In genomic region chr2:77781390-77781789, GRCm38 (mm10) we compare ENCODE assay signal across 31 mouse cellular contexts. TPM values are rescaled to one million over a fixed set of nuclear protein-coding genes. Genes with fewer than 3 reads are reported as not detected.
A peak's percentile ranks its signal among the peaks of the same experiment; 100 is the strongest.
DNase-seq lines count a peak whose midpoint lies in the region; ATAC-seq and TF ChIP-seq lines count a peak whose summit lies in the region.
"Had no signal": no experiment of that assay in that cellular context is flagged by ENCODE, and none has a peak within 500 bp of the region (broad histone marks: within the 10 kb centered on the region; RNA-seq: fewer than 3 reads in every experiment).

No protein-coding gene starts in this region.

- H3K36me3 ChIP-seq in embryonic facial prominence, embryonic 14.5 days (ENCODE audit: control insufficient read depth, insufficient read depth, low read length): no peaks in the 10 kb centered on the region
- no peaks in the 10 kb centered on the region for H3K36me3 ChIP-seq in embryonic facial prominence, embryonic 10.5 days (replicated peaks)
- H3K36me3 ChIP-seq in kidney, postnatal 0 days (ENCODE audit: insufficient read depth, low read length): no peaks in the 10 kb centered on the region
- H3K36me3 ChIP-seq in lung, embryonic 16.5 days (ENCODE audit: control insufficient read depth, insufficient read depth, low read length): no peaks in the 10 kb centered on the region
- H3K36me3 ChIP-seq: embryonic facial prominence, embryonic 15.5 days; heart, embryonic 13.5 days; hindbrain, embryonic 12.5 days; limb, embryonic 13.5 days; midbrain, embryonic 15.5 days; neural tube, embryonic 13.5 days had no signal

- no peak for TF ChIP-seq CTCF in kidney, postnatal 0 days (IDR thresholded peaks at IDR 0.05; ENCODE audit: low read depth)

- no peak for ATAC-seq in embryonic facial prominence, embryonic 14.5 days (ENCODE audit: low read depth)
- no peak for ATAC-seq in kidney, postnatal 0 days (replicated peaks; ENCODE audit: low FRiP score, low read depth)
- ATAC-seq in lung, embryonic 16.5 days (ENCODE audit: low read depth): peak; percentile 54
- ATAC-seq: forebrain, embryonic 14.5 days; inflammation-experienced regulatory T-cells, adult 6 months; midbrain, embryonic 15.5 days had no signal

- peak; percentile 55 for DNase-seq in embryonic facial prominence, embryonic 14.5 days (ENCODE audit: low spot score)
- DNase-seq in embryonic facial prominence, embryonic 10.5 days (ENCODE audit: low spot score): no peak
- DNase-seq in kidney, postnatal 0 days (ENCODE audit: low spot score): peak; percentile 40
- DNase-seq in kidney, postnatal 14 days: no peak
- no peak for DNase-seq in lung, postnatal 14 days
- peak; percentile 13 for DNase-seq in skeletal muscle tissue, adult 2 months (ENCODE audit: low read depth, low spot score)
- DNase-seq in urinary bladder, postnatal 25 days (ENCODE audit: low spot score): no peak
- DNase-seq: adrenal gland, postnatal 10 days; cerebellum, adult 18-20 months; cerebellum, postnatal 36 days; embryo, embryonic 11 days; gastrocnemius, postnatal 10 days; heart, adult 2 months; heart, postnatal 14 days; lung, postnatal 4 days; retina, postnatal 1 day; right cerebral cortex, postnatal 25 days; thymus, adult 2 months; thymus, postnatal 4 days had no signal

- 0 out of 2 replicates have a peak, but pooled peaks cover 6% of the 10 kb centered on the region for H3K4me1 ChIP-seq in embryonic facial prominence, embryonic 14.5 days (ENCODE audit: control insufficient read depth, insufficient read depth, low read length)
- peaks cover 16% of the 10 kb centered on the region for H3K4me1 ChIP-seq in embryonic facial prominence, embryonic 10.5 days
- H3K4me1 ChIP-seq in kidney, postnatal 0 days (replicated peaks; ENCODE audit: insufficient read depth, low read length): no peaks in the 10 kb centered on the region
- H3K4me1 ChIP-seq in lung, embryonic 16.5 days (replicated peaks; ENCODE audit: control insufficient read depth, insufficient read depth, low read length): 0 out of 2 replicates have a peak, but pooled peaks cover 2% of the 10 kb centered on the region
- H3K4me1 ChIP-seq: embryonic facial prominence, embryonic 15.5 days; hindbrain, embryonic 12.5 days; limb, embryonic 13.5 days had no signal

- 72% methylated on average over 7 of the region's 7 CpGs for WGBS in embryonic facial prominence, embryonic 14.5 days
- WGBS in embryonic facial prominence, embryonic 10.5 days: 87% methylated on average over 7 of the region's 7 CpGs
- 70% methylated on average over 7 of the region's 7 CpGs for WGBS in kidney, postnatal 0 days
- 39% methylated on average over 7 of the region's 7 CpGs for WGBS in lung, embryonic 16.5 days

- H3K27ac ChIP-seq in embryonic facial prominence, embryonic 14.5 days (replicated peaks; ENCODE audit: low read depth, low read length): 0 out of 2 replicates have a peak overlapping the region, but pooled peaks have one; percentile 10
- no peak overlapping the region for H3K27ac ChIP-seq in embryonic facial prominence, embryonic 10.5 days (replicated peaks)
- H3K27ac ChIP-seq in kidney, postnatal 0 days: no peak overlapping the region
- H3K27ac ChIP-seq in lung, embryonic 16.5 days (ENCODE audit: low read length): no peak overlapping the region
- H3K27ac ChIP-seq: embryonic facial prominence, embryonic 15.5 days; heart, adult 2 months; heart, embryonic 13.5 days; hindbrain, embryonic 12.5 days; limb, embryonic 13.5 days; liver, embryonic 14.5 days; midbrain, embryonic 15.5 days; neural tube, embryonic 13.5 days had no signal

- H3K9ac ChIP-seq in embryonic facial prominence, embryonic 14.5 days (ENCODE audit: low read depth, low read length): no peak overlapping the region
- H3K9ac ChIP-seq in kidney, postnatal 0 days (ENCODE audit: low read depth, low read length): no peak overlapping the region
- H3K9ac ChIP-seq in lung, embryonic 16.5 days (ENCODE audit: low read length): no peak overlapping the region
- H3K9ac ChIP-seq: embryonic facial prominence, embryonic 15.5 days; heart, embryonic 13.5 days; hindbrain, embryonic 12.5 days; limb, embryonic 13.5 days; liver, embryonic 14.5 days; midbrain, embryonic 15.5 days; neural tube, embryonic 13.5 days had no signal

- H3K4me3 ChIP-seq in embryonic facial prominence, embryonic 14.5 days (ENCODE audit: low read depth, low read length): no peak overlapping the region
- H3K4me3 ChIP-seq in embryonic facial prominence, embryonic 10.5 days: no peak overlapping the region
- no peak overlapping the region for H3K4me3 ChIP-seq in kidney, postnatal 0 days (replicated peaks; ENCODE audit: low read depth, low read length)
- no peak overlapping the region for H3K4me3 ChIP-seq in lung, embryonic 16.5 days (ENCODE audit: low read length)
- H3K4me3 ChIP-seq: embryonic facial prominence, embryonic 15.5 days; heart, adult 2 months; heart, embryonic 13.5 days; hindbrain, embryonic 12.5 days; limb, embryonic 13.5 days; midbrain, embryonic 15.5 days; myocyte; neural tube, embryonic 13.5 days had no signal

- no peaks in the 10 kb centered on the region for H3K9me3 ChIP-seq in embryonic facial prominence, embryonic 14.5 days (ENCODE audit: control insufficient read depth, low read length)
- no peaks in the 10 kb centered on the region for H3K9me3 ChIP-seq in embryonic facial prominence, embryonic 10.5 days
- H3K9me3 ChIP-seq in kidney, postnatal 0 days (replicated peaks; ENCODE audit: low read length): no peaks in the 10 kb centered on the region
- no peaks in the 10 kb centered on the region for H3K9me3 ChIP-seq in lung, embryonic 16.5 days (ENCODE audit: control insufficient read depth, low read length)
- H3K9me3 ChIP-seq: embryonic facial prominence, embryonic 15.5 days; heart, embryonic 13.5 days; hindbrain, embryonic 12.5 days; limb, embryonic 13.5 days; midbrain, embryonic 15.5 days; neural tube, embryonic 13.5 days had no signal

- H3K27me3 ChIP-seq in embryonic facial prominence, embryonic 14.5 days (replicated peaks; ENCODE audit: control insufficient read depth, insufficient read depth, low read length): no peaks in the 10 kb centered on the region
- no peaks in the 10 kb centered on the region for H3K27me3 ChIP-seq in embryonic facial prominence, embryonic 10.5 days (replicated peaks; ENCODE audit: low read depth, poor library complexity, severe bottlenecking)
- no peaks in the 10 kb centered on the region for H3K27me3 ChIP-seq in kidney, postnatal 0 days (ENCODE audit: insufficient read depth, low read length)
- no peaks in the 10 kb centered on the region for H3K27me3 ChIP-seq in lung, embryonic 16.5 days (ENCODE audit: control insufficient read depth, insufficient read depth, low read depth, low read length)
- H3K27me3 ChIP-seq: embryonic facial prominence, embryonic 15.5 days; heart, embryonic 13.5 days; hindbrain, embryonic 12.5 days; limb, embryonic 13.5 days; midbrain, embryonic 15.5 days; neural tube, embryonic 13.5 days had no signal

- no peak overlapping the region for H3K4me2 ChIP-seq in embryonic facial prominence, embryonic 14.5 days (ENCODE audit: low read depth, low read length)
- H3K4me2 ChIP-seq in kidney, postnatal 0 days (ENCODE audit: low read length): no peak overlapping the region
- no peak overlapping the region for H3K4me2 ChIP-seq in lung, embryonic 16.5 days (ENCODE audit: low read depth, low read length)
- H3K4me2 ChIP-seq: embryonic facial prominence, embryonic 15.5 days; heart, embryonic 13.5 days; hindbrain, embryonic 12.5 days; limb, embryonic 13.5 days; midbrain, embryonic 15.5 days; neural tube, embryonic 13.5 days had no signal

RNA-seq across cellular contexts. Expression of gene Zfp385b, which starts 38.0 kb away (rescaled TPM):
- polyA plus RNA-seq in embryonic facial prominence, embryonic 14.5 days (2014; fragmentation: Nextera tagmentation; extraction: Ambion mirVana): 8.9 and 10.9 TPM in 2 replicates
- 0.85 and 0.97 TPM in 2 replicates for polyA plus RNA-seq in embryonic facial prominence, embryonic 10.5 days (2016; fragmentation: Nextera tagmentation; extraction: Ambion mirVana)
- 9.1 and 9.9 TPM in 2 replicates for polyA plus RNA-seq in kidney, postnatal 0 days (2015; fragmentation: Nextera tagmentation; extraction: Ambion mirVana)
- polyA plus RNA-seq in lung, embryonic 16.5 days (2015; fragmentation: Nextera tagmentation; extraction: Ambion mirVana): 6.1 and 7.0 TPM in 2 replicates
- polyA plus RNA-seq: inflammation-experienced regulatory T-cells, adult 6 months; spleen, adult 2 months had no signal

Comparison
In these comparisons a context has a peak if more than half of its experiments do, and no peak if none do; other contexts are left out.
1. DNase-seq: peak in embryonic facial prominence, embryonic 14.5 days (single experiment), kidney, postnatal 0 days (single experiment) and skeletal muscle tissue, adult 2 months (single experiment); none in embryonic facial prominence, embryonic 10.5 days (single experiment), kidney, postnatal 14 days (single experiment), lung, postnatal 14 days (single experiment) and urinary bladder, postnatal 25 days (single experiment).